Mouse (Mus musculus) heart, postnatal 0 days (tissue): ENCODE measurements around the gene Metrn.

Source experiments
- CTCF ChIP-seq: IDR thresholded peaks from 2 replicates; pipeline ENCODE4 v1.5.1; 2016; ENCODE audit warnings: antibody characterized with exemption, control low read depth, low read depth
- EP300 ChIP-seq: IDR thresholded peaks from 2 replicates; pipeline ENCODE4 v1.6.1; 2016; ENCODE audit warnings: antibody characterized with exemption, low read depth

GRCm38 (mm10) chr17:25755086-25755485, 41.9 kb downstream of the Metrn start:
- TF ChIP-seq CTCF (no peak), EP300 (no peak)
